Mouse (Mus musculus): Measurements from ENCODE around the gene Dnah3. TPM values are rescaled to one million over a fixed set of nuclear protein-coding genes. Genes with fewer than 3 reads are reported as not detected.

The Dnah3 gene
- polyA plus RNA-seq, 1 experiment, result not detected

- Histone ChIP-seq H3K4me3 (ENCODE audit: insufficient read depth, low read length) (no peak overlapping the region), H3K27ac (ENCODE audit: insufficient read depth, low read length) (no peak overlapping the region), H3K4me1 (ENCODE audit: control insufficient read depth, insufficient read depth, low read length) (peaks cover 2% of the 10 kb centered on the region)
- TF ChIP-seq POLR2A (IDR thresholded peaks at IDR 0.05; ENCODE audit: low read depth, low read length) (no peak), CTCF (IDR thresholded peaks at IDR 0.05; ENCODE audit: borderline replicate concordance, insufficient read depth, low read length) (no peak)
These were observed 11.3 kb upstream of the Dnah3 start for GRCm38 (mm10) chr7:120106356-120106755.

- TF ChIP-seq POLR2A (IDR thresholded peaks at IDR 0.05; ENCODE audit: low read depth, low read length) (no peak), CTCF (IDR thresholded peaks at IDR 0.05; ENCODE audit: borderline replicate concordance, insufficient read depth, low read length) (no peak)
- H3K4me3 ChIP-seq (ENCODE audit: insufficient read depth, low read length), result no peak overlapping the region
- H3K4me1 ChIP-seq (ENCODE audit: control insufficient read depth, insufficient read depth, low read length), result peaks cover 2% of the 10 kb centered on the region
- no peak overlapping the region for H3K27ac ChIP-seq (ENCODE audit: insufficient read depth, low read length)
These were observed 9.9 kb upstream of the Dnah3 start for GRCm38 (mm10) chr7:120104975-120105374.

GRCm38 (mm10) chr7:120103019-120103567 lies 8.0 kb upstream of the Dnah3 start:
- Histone ChIP-seq H3K4me1 (ENCODE audit: control insufficient read depth, insufficient read depth, low read length) (peaks cover 2% of the 10 kb centered on the region), H3K27ac (ENCODE audit: insufficient read depth, low read length) (no peak overlapping the region), H3K4me3 (ENCODE audit: insufficient read depth, low read length) (peak overlapping the region; percentile 71)
- TF ChIP-seq CTCF (IDR thresholded peaks at IDR 0.05; ENCODE audit: borderline replicate concordance, insufficient read depth, low read length), result no peak
- peak; percentile 47 for TF ChIP-seq POLR2A (IDR thresholded peaks at IDR 0.05; ENCODE audit: low read depth, low read length)

GRCm38 (mm10) chr7:120102164-120102972 lies 7.3 kb upstream of the Dnah3 start, which contains the start of gene Tmem159:
Gene Tmem159, plus strand, starts transcription at chr7:120102353.
- H3K27ac ChIP-seq (ENCODE audit: insufficient read depth, low read length), result no peak within 1 kb of the TSS
- H3K4me3 ChIP-seq (ENCODE audit: insufficient read depth, low read length), result peak within 1 kb of the TSS; percentile 71
- H3K4me1 ChIP-seq (ENCODE audit: control insufficient read depth, insufficient read depth, low read length), result peaks cover 2% of the 10 kb centered on the region
- TF ChIP-seq POLR2A (IDR thresholded peaks at IDR 0.05; ENCODE audit: low read depth, low read length) (peak; percentile 85), CTCF (IDR thresholded peaks at IDR 0.05; ENCODE audit: borderline replicate concordance, insufficient read depth, low read length) (no peak)

- Histone ChIP-seq H3K4me3 (ENCODE audit: insufficient read depth, low read length) (no peak overlapping the region), H3K27ac (ENCODE audit: insufficient read depth, low read length) (no peak overlapping the region), H3K4me1 (ENCODE audit: control insufficient read depth, insufficient read depth, low read length) (no peaks in the 10 kb centered on the region; the same call in 1 of the 2 replicates)
- TF ChIP-seq CTCF (IDR thresholded peaks at IDR 0.05; ENCODE audit: borderline replicate concordance, insufficient read depth, low read length) (peak; percentile 62), POLR2A (IDR thresholded peaks at IDR 0.05; ENCODE audit: low read depth, low read length) (no peak)
These were observed 3.3 kb upstream of the Dnah3 start for GRCm38 (mm10) chr7:120098403-120098802.

GRCm38 (mm10) chr7:120097845-120098244 lies 2.8 kb upstream of the Dnah3 start:
- Histone ChIP-seq H3K4me1 (ENCODE audit: control insufficient read depth, insufficient read depth, low read length) (no peaks in the 10 kb centered on the region), H3K4me3 (ENCODE audit: insufficient read depth, low read length) (no peak overlapping the region), H3K27ac (ENCODE audit: insufficient read depth, low read length) (no peak overlapping the region)
- TF ChIP-seq CTCF (IDR thresholded peaks at IDR 0.05; ENCODE audit: borderline replicate concordance, insufficient read depth, low read length) (no peak), POLR2A (IDR thresholded peaks at IDR 0.05; ENCODE audit: low read depth, low read length) (no peak)

GRCm38 (mm10) chr7:120094216-120094615 lies 864 bp downstream of the Dnah3 start:
- Histone ChIP-seq H3K4me3 (ENCODE audit: insufficient read depth, low read length) (no peak overlapping the region), H3K27ac (ENCODE audit: insufficient read depth, low read length) (no peak overlapping the region), H3K4me1 (ENCODE audit: control insufficient read depth, insufficient read depth, low read length) (no peaks in the 10 kb centered on the region)
- no peak for TF ChIP-seq POLR2A (IDR thresholded peaks at IDR 0.05; ENCODE audit: low read depth, low read length)
- no peak for TF ChIP-seq CTCF (IDR thresholded peaks at IDR 0.05; ENCODE audit: borderline replicate concordance, insufficient read depth, low read length)

GRCm38 (mm10) chr7:120093033-120093432 lies 2.0 kb downstream of the Dnah3 start:
- H3K4me3 ChIP-seq (ENCODE audit: insufficient read depth, low read length), result no peak overlapping the region
- no peak overlapping the region for H3K27ac ChIP-seq (ENCODE audit: insufficient read depth, low read length)
- H3K4me1 ChIP-seq (ENCODE audit: control insufficient read depth, insufficient read depth, low read length), result no peaks in the 10 kb centered on the region
- TF ChIP-seq CTCF (IDR thresholded peaks at IDR 0.05; ENCODE audit: borderline replicate concordance, insufficient read depth, low read length) (no peak), POLR2A (IDR thresholded peaks at IDR 0.05; ENCODE audit: low read depth, low read length) (no peak)

- Histone ChIP-seq H3K27ac (ENCODE audit: insufficient read depth, low read length) (no peak overlapping the region), H3K4me1 (ENCODE audit: control insufficient read depth, insufficient read depth, low read length) (no peaks in the 10 kb centered on the region), H3K4me3 (ENCODE audit: insufficient read depth, low read length) (no peak overlapping the region)
- no peak for TF ChIP-seq CTCF (IDR thresholded peaks at IDR 0.05; ENCODE audit: borderline replicate concordance, insufficient read depth, low read length)
- TF ChIP-seq POLR2A (IDR thresholded peaks at IDR 0.05; ENCODE audit: low read depth, low read length), result no peak
These were observed 14.9 kb downstream of the Dnah3 start for GRCm38 (mm10) chr7:120080177-120080576.

GRCm38 (mm10) chr7:120069164-120069563 lies 25.9 kb downstream of the Dnah3 start:
- no peak overlapping the region for H3K27ac ChIP-seq (ENCODE audit: insufficient read depth, low read length)
- H3K4me1 ChIP-seq (ENCODE audit: control insufficient read depth, insufficient read depth, low read length), result no peaks in the 10 kb centered on the region
- TF ChIP-seq CTCF (IDR thresholded peaks at IDR 0.05; ENCODE audit: borderline replicate concordance, insufficient read depth, low read length), result no peak
- no peak for TF ChIP-seq POLR2A (IDR thresholded peaks at IDR 0.05; ENCODE audit: low read depth, low read length)
- H3K4me3 ChIP-seq (ENCODE audit: insufficient read depth, low read length), result no peak overlapping the region

Data from embryonic fibroblast, embryonic 13.5 days (primary cell).